Mouse (Mus musculus): ENCODE measurements at regions not wholly inside any gene's neighbourhood (a gene's known extent, or its start where the extent isn't known, plus 50 kb on each side); places are given as distances from the start of the nearest gene placed in this dataset.

- Histone ChIP-seq H3K27me3 (ENCODE audit: poor library complexity, severe bottlenecking) (peaks cover 33% of the 10 kb centered on the region), H3K4me3 (peak overlapping the region; percentile 5; the same call in 1 of the 2 replicates), H3K36me3 (replicated peaks) (no peaks in the 10 kb centered on the region), H3K27ac (no peak overlapping the region), H3K4me1 (peaks cover 27% of the 10 kb centered on the region), H3K9me3 (no peaks in the 10 kb centered on the region)
- WGBS: 28% methylated on average over 13 of the region's 13 CpGs
- DNase-seq (ENCODE audit: extremely low spot score, low spot score): no peak
These were observed 79.2 kb upstream of the Jarid2 start for GRCm38 (mm10) chr13:44650052-44650451.

- no peak overlapping the region for H3K4me3 ChIP-seq
- H3K4me1 ChIP-seq: peaks cover 23% of the 10 kb centered on the region
- H3K27me3 ChIP-seq (ENCODE audit: poor library complexity, severe bottlenecking): peaks cover 33% of the 10 kb centered on the region
- 0 out of 2 replicates have a peak overlapping the region, but pooled peaks have one; percentile 26 for H3K27ac ChIP-seq
- no peaks in the 10 kb centered on the region for H3K36me3 ChIP-seq (replicated peaks)
- DNase-seq (ENCODE audit: extremely low spot score, low spot score): no peak
- WGBS: 6% methylated on average over 22 of the region's 22 CpGs
- H3K9me3 ChIP-seq: no peaks in the 10 kb centered on the region
These were observed 77.7 kb upstream of the Jarid2 start for GRCm38 (mm10) chr13:44651259-44652238.

GRCm38 (mm10) chr13:44657905-44658414 lies 71.3 kb upstream of the Jarid2 start:
- 77% methylated on average over 10 of the region's 10 CpGs for WGBS
- no peak for DNase-seq (ENCODE audit: extremely low spot score, low spot score)

GRCm38 (mm10) chr13:44659861-44660260 lies 69.4 kb upstream of the Jarid2 start:
- Histone ChIP-seq H3K4me1 (peaks cover 5% of the 10 kb centered on the region; the same call in 1 of the 2 replicates), H3K36me3 (replicated peaks) (no peaks in the 10 kb centered on the region), H3K4me3 (no peak overlapping the region), H3K27me3 (ENCODE audit: poor library complexity, severe bottlenecking) (no peaks in the 10 kb centered on the region), H3K27ac (no peak overlapping the region), H3K9me3 (no peaks in the 10 kb centered on the region)
- no peak for DNase-seq (ENCODE audit: extremely low spot score, low spot score)
- 59% methylated on average over 6 of the region's 6 CpGs for WGBS

More at GRCm38 (mm10) chr13:44657905-44658414, 71.3 kb upstream of the Jarid2 start:
- H3K9me3 ChIP-seq: no peaks in the 10 kb centered on the region
- peaks cover 5% of the 10 kb centered on the region; the same call in 1 of the 2 replicates for H3K4me1 ChIP-seq
- no peaks in the 10 kb centered on the region for H3K36me3 ChIP-seq (replicated peaks)
- no peaks in the 10 kb centered on the region for H3K27me3 ChIP-seq (ENCODE audit: poor library complexity, severe bottlenecking)
- H3K27ac ChIP-seq: peak overlapping the region; percentile 11; the same call in 1 of the 2 replicates
- no peak overlapping the region for H3K4me3 ChIP-seq

GRCm38 (mm10) chr13:44663062-44663461 lies 66.2 kb upstream of the Jarid2 start:
- Histone ChIP-seq H3K4me1 (peaks cover 5% of the 10 kb centered on the region; the same call in 1 of the 2 replicates), H3K4me3 (no peak overlapping the region), H3K27me3 (ENCODE audit: poor library complexity, severe bottlenecking) (no peaks in the 10 kb centered on the region), H3K36me3 (replicated peaks) (no peaks in the 10 kb centered on the region), H3K27ac (no peak overlapping the region), H3K9me3 (no peaks in the 10 kb centered on the region)
- no peak for DNase-seq (ENCODE audit: extremely low spot score, low spot score)
- 92% methylated on average over 11 of the region's 11 CpGs for WGBS

- Histone ChIP-seq H3K27ac (no peak overlapping the region), H3K36me3 (replicated peaks) (no peaks in the 10 kb centered on the region), H3K4me1 (peaks cover 5% of the 10 kb centered on the region; the same call in 1 of the 2 replicates), H3K4me3 (no peak overlapping the region), H3K9me3 (no peaks in the 10 kb centered on the region), H3K27me3 (ENCODE audit: poor library complexity, severe bottlenecking) (no peaks in the 10 kb centered on the region)
- DNase-seq (ENCODE audit: extremely low spot score, low spot score): no peak
- WGBS: 74% methylated on average over 7 of the region's 7 CpGs
These were observed 65.5 kb upstream of the Jarid2 start for GRCm38 (mm10) chr13:44663730-44664129.

- Histone ChIP-seq H3K27me3 (ENCODE audit: poor library complexity, severe bottlenecking) (peaks cover 15% of the 10 kb centered on the region), H3K4me1 (peaks cover 13% of the 10 kb centered on the region), H3K9me3 (no peaks in the 10 kb centered on the region), H3K36me3 (replicated peaks) (no peaks in the 10 kb centered on the region), H3K27ac (no peak overlapping the region), H3K4me3 (no peak overlapping the region)
- DNase-seq (ENCODE audit: extremely low spot score, low spot score): no peak
- 83% methylated on average over 6 of the region's 6 CpGs for WGBS
These were observed 59.5 kb upstream of the Jarid2 start for GRCm38 (mm10) chr13:44669761-44670160.

- Histone ChIP-seq H3K4me1 (peaks cover 13% of the 10 kb centered on the region), H3K36me3 (replicated peaks) (no peaks in the 10 kb centered on the region), H3K27ac (no peak overlapping the region), H3K9me3 (no peaks in the 10 kb centered on the region), H3K4me3 (peak overlapping the region; percentile 27), H3K27me3 (ENCODE audit: poor library complexity, severe bottlenecking) (peaks cover 24% of the 10 kb centered on the region)
- no peak for DNase-seq (ENCODE audit: extremely low spot score, low spot score)
- 30% methylated on average over 20 of the region's 20 CpGs for WGBS
These were observed 55.8 kb upstream of the Jarid2 start for GRCm38 (mm10) chr13:44673337-44673966.

- no peaks in the 10 kb centered on the region for H3K9me3 ChIP-seq
- WGBS: 33% methylated on average over 12 of the region's 12 CpGs
- peaks cover 13% of the 10 kb centered on the region for H3K4me1 ChIP-seq
- H3K27me3 ChIP-seq (ENCODE audit: poor library complexity, severe bottlenecking): peaks cover 24% of the 10 kb centered on the region
- DNase-seq (ENCODE audit: extremely low spot score, low spot score): no peak
- no peak overlapping the region for H3K27ac ChIP-seq
- no peaks in the 10 kb centered on the region for H3K36me3 ChIP-seq (replicated peaks)
- no peak overlapping the region for H3K4me3 ChIP-seq
These were observed 55.3 kb upstream of the Jarid2 start for GRCm38 (mm10) chr13:44673967-44674357.

GRCm38 (mm10) chr13:44674926-44675650 lies 54.2 kb upstream of the Jarid2 start:
- Histone ChIP-seq H3K27ac (no peak overlapping the region), H3K27me3 (ENCODE audit: poor library complexity, severe bottlenecking) (peaks cover 24% of the 10 kb centered on the region), H3K36me3 (replicated peaks) (no peaks in the 10 kb centered on the region), H3K9me3 (no peaks in the 10 kb centered on the region), H3K4me1 (peaks cover 13% of the 10 kb centered on the region), H3K4me3 (no peak overlapping the region)
- no peak for DNase-seq (ENCODE audit: extremely low spot score, low spot score)
- 80% methylated on average over 8 of the region's 8 CpGs for WGBS

GRCm38 (mm10) chr13:44676041-44676440 lies 53.2 kb upstream of the Jarid2 start:
- peaks cover 20% of the 10 kb centered on the region for H3K4me1 ChIP-seq
- H3K36me3 ChIP-seq (replicated peaks): no peaks in the 10 kb centered on the region
- no peak overlapping the region for H3K27ac ChIP-seq
- peaks cover 24% of the 10 kb centered on the region for H3K27me3 ChIP-seq (ENCODE audit: poor library complexity, severe bottlenecking)
- H3K9me3 ChIP-seq: no peaks in the 10 kb centered on the region
- DNase-seq (ENCODE audit: extremely low spot score, low spot score): no peak
- H3K4me3 ChIP-seq: no peak overlapping the region
- WGBS: 92% methylated on average over 6 of the region's 6 CpGs

- Histone ChIP-seq H3K36me3 (replicated peaks) (no peaks in the 10 kb centered on the region), H3K9me3 (no peaks in the 10 kb centered on the region), H3K27me3 (ENCODE audit: poor library complexity, severe bottlenecking) (peaks cover 24% of the 10 kb centered on the region), H3K4me3 (no peak overlapping the region), H3K27ac (no peak overlapping the region), H3K4me1 (peaks cover 17% of the 10 kb centered on the region)
- WGBS: 72% methylated on average over 3 of the region's 3 CpGs
- no peak for DNase-seq (ENCODE audit: extremely low spot score, low spot score)
These were observed 51.2 kb upstream of the Jarid2 start for GRCm38 (mm10) chr13:44678121-44678520.
